ENCODE assay signal across 9 mouse cellular contexts in genomic region chr5:35042431-35043109, GRCm38 (mm10). TPM values are rescaled to one million over a fixed set of nuclear protein-coding genes. Genes with fewer than 3 reads are reported as not detected.
DNase-seq lines count a peak whose midpoint lies in the region; ATAC-seq and TF ChIP-seq lines count a peak whose summit lies in the region.
"Had no signal": no experiment of that assay in that cellular context is flagged by ENCODE, and none has a peak within 500 bp of the region (broad histone marks: within the 10 kb centered on the region; RNA-seq: fewer than 3 reads in every experiment).

No protein-coding gene starts in this region.

- H3K79me2 ChIP-seq in MEL (ENCODE audit: control insufficient read depth, insufficient read depth, low read length, poor library complexity) = no peaks in the 10 kb centered on the region; the same call in 1 of the 2 replicates

- H3K36me3 ChIP-seq in forebrain, embryonic 11.5 days (ENCODE audit: control insufficient read depth, insufficient read depth, low read length) = no peaks in the 10 kb centered on the region
- no peaks in the 10 kb centered on the region for H3K36me3 ChIP-seq in forebrain, postnatal 0 days (ENCODE audit: insufficient read depth)
- no peaks in the 10 kb centered on the region for H3K36me3 ChIP-seq in MEL (ENCODE audit: control insufficient read depth in 1 of 2, insufficient read depth in 2 of 2, low read length in 2 of 2)
- no peaks in the 10 kb centered on the region for H3K36me3 ChIP-seq in intestine, embryonic 15.5 days

- no peaks in the 10 kb centered on the region for H3K4me1 ChIP-seq in forebrain, embryonic 11.5 days (replicated peaks; ENCODE audit: control insufficient read depth, insufficient read depth, low read length)
- no peaks in the 10 kb centered on the region for H3K4me1 ChIP-seq in forebrain, postnatal 0 days (ENCODE audit: insufficient read depth)
- peaks cover 3 to 21% of the 10 kb centered on the region in 2 experiments; a peak in 3 of 4 replicates for H3K4me1 ChIP-seq in MEL (ENCODE audit: control insufficient read depth in 1 of 2, insufficient read depth in 2 of 2, low read length in 2 of 2)
- no peaks in the 10 kb centered on the region for H3K4me1 ChIP-seq in intestine, embryonic 15.5 days (replicated peaks)

- no peaks in the 10 kb centered on the region for H3K9me3 ChIP-seq in forebrain, embryonic 11.5 days (ENCODE audit: control insufficient read depth, low read length)
- H3K9me3 ChIP-seq in forebrain, postnatal 0 days (ENCODE audit: low read length) = no peaks in the 10 kb centered on the region
- no peaks in the 10 kb centered on the region for H3K9me3 ChIP-seq in MEL (replicated peaks; ENCODE audit: insufficient read depth, low read length)
- no peaks in the 10 kb centered on the region for H3K9me3 ChIP-seq in intestine, embryonic 15.5 days

- no peak for TF ChIP-seq EP300 in MEL (IDR thresholded peaks at IDR 0.05; ENCODE audit: low read depth in 1 of 2, low read length in 2 of 2)

- H3K9ac ChIP-seq in forebrain, embryonic 11.5 days (ENCODE audit: low read length) = no peak overlapping the region
- H3K9ac ChIP-seq in forebrain, postnatal 0 days = no peak overlapping the region
- peak overlapping the region; percentile 55 for H3K9ac ChIP-seq in MEL (ENCODE audit: control insufficient read depth, low read depth, low read length, poor library complexity, severe bottlenecking)
- no peak overlapping the region for H3K9ac ChIP-seq in intestine, embryonic 15.5 days

- H3K27me3 ChIP-seq in forebrain, embryonic 11.5 days (ENCODE audit: control insufficient read depth, insufficient read depth, low read length) = no peaks in the 10 kb centered on the region
- H3K27me3 ChIP-seq in forebrain, postnatal 0 days (ENCODE audit: insufficient read depth, low read length) = no peaks in the 10 kb centered on the region
- H3K27me3 ChIP-seq in MEL (ENCODE audit: control insufficient read depth in 1 of 2, insufficient read depth in 2 of 2, low read length in 2 of 2) = no peaks in the 10 kb centered on the region
- no peaks in the 10 kb centered on the region for H3K27me3 ChIP-seq in intestine, embryonic 15.5 days (replicated peaks)

- ATAC-seq in forebrain, embryonic 11.5 days (replicated peaks; ENCODE audit: low FRiP score) = peak; percentile 48
- no peak; the same call in 1 of the 2 replicates for ATAC-seq in forebrain, postnatal 0 days
- peak; percentile 29; the same call in 1 of the 2 replicates for ATAC-seq in intestine, embryonic 15.5 days

- H3K27ac ChIP-seq in forebrain, embryonic 11.5 days (ENCODE audit: low read depth, low read length) = no peak overlapping the region
- no peak overlapping the region for H3K27ac ChIP-seq in forebrain, postnatal 0 days (ENCODE audit: low read depth, low read length)
- H3K27ac ChIP-seq in MEL (ENCODE audit: control insufficient read depth, low read depth, low read length) = no peak overlapping the region
- H3K27ac ChIP-seq in intestine, embryonic 15.5 days = no peak overlapping the region
- H3K27ac ChIP-seq: heart, adult 2 months had no signal

- no peak; the same call in none of the 2 replicates for TF ChIP-seq RAD21 in MEL (IDR thresholded peaks at IDR 0.05; ENCODE audit: low read depth, low read length)

- WGBS in forebrain, embryonic 11.5 days = 74% methylated on average over 10 of the region's 10 CpGs
- WGBS in forebrain, postnatal 0 days = 78% methylated on average over 10 of the region's 10 CpGs
- WGBS in intestine, embryonic 15.5 days = 70% methylated on average over 10 of the region's 10 CpGs

- no peak for TF ChIP-seq CTCF in forebrain, postnatal 0 days (IDR thresholded peaks at IDR 0.05; ENCODE audit: low read depth)
- TF ChIP-seq CTCF in MEL (IDR thresholded peaks at IDR 0.05 in 2 of 3, conservative IDR thresholded peaks at IDR 0.05 in 1 of 3; ENCODE audit: control insufficient read depth in 1 of 3, insufficient read depth in 1 of 3, low read depth in 2 of 3, low read length in 3 of 3, poor library complexity in 1 of 3, severe bottlenecking in 1 of 3) = no peak

- DNase-seq in forebrain, embryonic 11.5 days (ENCODE audit: low spot score) = no peak
- DNase-seq in forebrain, postnatal 0 days = no peak
- DNase-seq in MEL (ENCODE audit: low read depth, low spot score) = peak; percentile 73
- DNase-seq in naive thymus-derived CD4-positive, alpha-beta T cell, adult 2 months (ENCODE audit: low read depth) = peak; percentile 45
- DNase-seq in left cerebral cortex, adult 8-10 months (ENCODE audit: low spot score in 2 of 2) = no peak
- DNase-seq in layer of hippocampus, adult 18-20 months (ENCODE audit: low spot score in 2 of 2) = no peak
- no peak for DNase-seq in urinary bladder, adult 2 months (ENCODE audit: low spot score)

- no peak overlapping the region for H3K4me3 ChIP-seq in forebrain, embryonic 11.5 days (ENCODE audit: low read depth, low read length)
- H3K4me3 ChIP-seq in forebrain, postnatal 0 days (ENCODE audit: low read depth, low read length) = no peak overlapping the region
- H3K4me3 ChIP-seq in MEL (ENCODE audit: control insufficient read depth in 1 of 2, insufficient read depth in 1 of 2, low read depth in 2 of 2, low read length in 2 of 2) = peak overlapping the region; percentile 46 to 51
- H3K4me3 ChIP-seq in intestine, embryonic 15.5 days (replicated peaks) = no peak overlapping the region
- H3K4me3 ChIP-seq: heart, adult 2 months had no signal

- H3K4me2 ChIP-seq in forebrain, embryonic 11.5 days (ENCODE audit: low read depth, low read length, severe bottlenecking) = no peak overlapping the region
- H3K4me2 ChIP-seq in forebrain, postnatal 0 days (ENCODE audit: low read depth) = no peak overlapping the region
- no peak overlapping the region for H3K4me2 ChIP-seq in intestine, embryonic 15.5 days (replicated peaks)

- TF ChIP-seq POLR2A in MEL (IDR thresholded peaks at IDR 0.05; ENCODE audit: control insufficient read depth in 1 of 2, insufficient read depth in 1 of 2, low read depth in 1 of 2, low read length in 2 of 2, poor library complexity in 1 of 2) = peak; percentile 31 to 35; a peak in 1 of 4 replicates

TF ChIP-seq in MEL, 35 proteins besides CTCF, POLR2A, EP300 and RAD21 (continues in another document):
- TF ChIP-seq UBTF (IDR thresholded peaks at IDR 0.05; ENCODE audit: borderline replicate concordance, insufficient read depth, low read depth, low read length) (no peak), ZC3H11A (IDR thresholded peaks at IDR 0.05; ENCODE audit: low read depth, low read length) (no peak), GATA1 (IDR thresholded peaks at IDR 0.05; ENCODE audit: low read depth, low read length) (no peak), ETS1 (IDR thresholded peaks at IDR 0.05; ENCODE audit: low read depth, low read length) (no peak), SIN3A (IDR thresholded peaks at IDR 0.05; ENCODE audit: low read length) (no peak), USF2 (IDR thresholded peaks at IDR 0.05; ENCODE audit: borderline replicate concordance in 1 of 2, insufficient read depth in 1 of 2, low read depth in 1 of 2, low read length in 2 of 2) (no peak), MYC (IDR thresholded peaks at IDR 0.05; ENCODE audit: low read depth, low read length) (peak; percentile 52; the same call in 1 of the 2 replicates), RCOR1 (IDR thresholded peaks at IDR 0.05; ENCODE audit: low read depth, low read length) (no peak), ZNF384 (IDR thresholded peaks at IDR 0.05; ENCODE audit: low read depth, low read length) (no peak), E2F4 (IDR thresholded peaks at IDR 0.05; ENCODE audit: borderline replicate concordance, low read depth, low read length) (no peak), TAL1 (IDR thresholded peaks at IDR 0.05; ENCODE audit: low read length) (no peak), POLR2AphosphoS2 (IDR thresholded peaks at IDR 0.05; ENCODE audit: low read length) (no peak), NELFE (IDR thresholded peaks at IDR 0.05; ENCODE audit: low read depth, low read length) (peak; percentile 34), TBP (IDR thresholded peaks at IDR 0.05; ENCODE audit: low read depth, low read length) (peak; percentile 24; the same call in 1 of the 2 replicates), CHD1 (IDR thresholded peaks at IDR 0.05; ENCODE audit: low read depth, low read length) (no peak), MAFK (IDR thresholded peaks at IDR 0.05; ENCODE audit: borderline replicate concordance, low read depth, low read length) (no peak), ELF1 (IDR thresholded peaks at IDR 0.05; ENCODE audit: low read depth, low read length) (peak; percentile 57), JUND (IDR thresholded peaks at IDR 0.05; ENCODE audit: low read depth, low read length) (no peak), GABPA (IDR thresholded peaks at IDR 0.05; ENCODE audit: low read depth, low read length) (no peak), NRF1 (IDR thresholded peaks at IDR 0.05; ENCODE audit: insufficient read depth, low read depth, low read length, poor library complexity, severe bottlenecking) (no peak)

RNA-seq across cellular contexts. Expression of gene Hgfac, which starts 1.3 kb away (rescaled TPM):
- polyA plus RNA-seq in forebrain, embryonic 11.5 days (2014; fragmentation: Nextera tagmentation; extraction: Ambion mirVana) = 0.17 and 0.45 TPM in 2 replicates
- 0.69 and 2.1 TPM in 2 replicates for total RNA-seq in forebrain, postnatal 0 days (2014; rRNA removed)
- polyA plus RNA-seq in forebrain, postnatal 0 days (2015; fragmentation: Nextera tagmentation; extraction: Ambion mirVana) = 0.36 TPM in 1 of 2 replicates, not detected in the other
- 0.39 and 0.62 TPM in 2 replicates for total RNA-seq in MEL (2012; rRNA removed)
- 1 to 10 TPM in 1 of 2 experiments, not detected in 1; 1.6 TPM for polyA plus RNA-seq in MEL (2012; ENCODE audit: insufficient read depth in 1 of 2, insufficient read length in 2 of 2, low read depth in 1 of 2, low replicate concordance in 2 of 2, missing spikeins in 1 of 2)
- polyA plus RNA-seq in intestine, embryonic 15.5 days (2015; fragmentation: Nextera tagmentation; extraction: Ambion mirVana) = 4.9 and 11.8 TPM in 2 replicates
- under 1 TPM; 0.39 to 0.95 (median 0.66) TPM for total RNA-seq in left cerebral cortex, adult 8-10 months (2022)
- total RNA-seq in layer of hippocampus, adult 18-20 months (2021) = 1 to 10 TPM; 1.0 to 2.2 TPM
- polyA plus RNA-seq in urinary bladder, adult 2 months (2012; rRNA removed) = 8.2 and 12.5 TPM in 2 replicates

RNA-seq across cellular contexts. Expression of gene Dok7, which starts 14.0 kb away (rescaled TPM):
- polyA plus RNA-seq in forebrain, embryonic 11.5 days (2014; fragmentation: Nextera tagmentation; extraction: Ambion mirVana) = 0.16 TPM in 1 of 2 replicates, not detected in the other
- total RNA-seq in forebrain, postnatal 0 days (2014; rRNA removed) = 15.0 and 16.4 TPM in 2 replicates
- 9.6 and 10.1 TPM in 2 replicates for polyA plus RNA-seq in forebrain, postnatal 0 days (2015; fragmentation: Nextera tagmentation; extraction: Ambion mirVana)
- 0.08 TPM in 1 of 2 replicates, not detected in the other for total RNA-seq in MEL (2012; rRNA removed)
- under 1 TPM in 1 of 2 experiments, not detected in 1; 0.21 TPM for polyA plus RNA-seq in MEL (2012; ENCODE audit: insufficient read depth in 1 of 2, insufficient read length in 2 of 2, low read depth in 1 of 2, low replicate concordance in 2 of 2, missing spikeins in 1 of 2)
- polyA plus RNA-seq in intestine, embryonic 15.5 days (2015; fragmentation: Nextera tagmentation; extraction: Ambion mirVana) = 1.3 TPM in 2 replicates
- 10 to 100 TPM; 21.8 to 27.7 (median 24.6) TPM for total RNA-seq in left cerebral cortex, adult 8-10 months (2022)
- 10 to 100 TPM; 19.0 to 21.5 TPM for total RNA-seq in layer of hippocampus, adult 18-20 months (2021)
- polyA plus RNA-seq in urinary bladder, adult 2 months (2012; rRNA removed) = 5.7 and 7.5 TPM in 2 replicates

Comparison
In these comparisons a context has a peak if more than half of its experiments do, and no peak if none do; other contexts are left out.
1. DNase-seq: peak in MEL (single experiment) and naive thymus-derived CD4-positive, alpha-beta T cell, adult 2 months (single experiment); none in forebrain, embryonic 11.5 days (single experiment), forebrain, postnatal 0 days (single experiment), left cerebral cortex, adult 8-10 months (0 of 2), layer of hippocampus, adult 18-20 months (0 of 2) and urinary bladder, adult 2 months (single experiment).
2. H3K4me3 ChIP-seq: peak in MEL (2 of 2); none in forebrain, embryonic 11.5 days (single experiment), forebrain, postnatal 0 days (single experiment) and intestine, embryonic 15.5 days (single experiment).